Mouse (Mus musculus) limb, embryonic 11.5 days (tissue): Measurements from ENCODE around the gene 1700034J05Rik. TPM values are rescaled to one million over a fixed set of nuclear protein-coding genes. Genes with fewer than 3 reads are reported as not detected.

Experiments used
- ATAC-seq: fragments of 200-750 bp; cut with Nextera tagmentation; 2 replicates; pipeline ENCODE4 v1.8.0; 2017; ENCODE audit warnings: low read depth; ENCODE audit not compliant: insufficient number of reproducible peaks, low FRiP score, low TSS enrichment
- DNase-seq: peaks from one replicate; pipeline ENCODE4 v3.0.0-alpha.2; 2015; ENCODE audit warnings: low spot score
- H3K27ac ChIP-seq: fragments of 300-500 bp; sonication (generic); replicated peaks from 2 replicates; pipeline ENCODE4 v1.5.1; 2014; ENCODE audit warnings: low read depth, mild to moderate bottlenecking, low read length
- H3K27me3 ChIP-seq: fragments of 300-500 bp; sonication (generic); 2 replicates; pipeline ENCODE4 v1.6.1; 2014; ENCODE audit warnings: mild to moderate bottlenecking, low read length, mixed read lengths; ENCODE audit not compliant: control insufficient read depth, insufficient read depth
- H3K36me3 ChIP-seq: fragments of 300-500 bp; sonication (generic); 2 replicates; pipeline ENCODE4 v1.6.1; 2014; ENCODE audit warnings: mild to moderate bottlenecking, low read length, moderate library complexity, mixed read lengths; ENCODE audit not compliant: control insufficient read depth, insufficient read depth
- H3K4me1 ChIP-seq: fragments of 300-500 bp; sonication (generic); 2 replicates; pipeline ENCODE4 v1.6.1; 2014; ENCODE audit warnings: low read length, mixed read lengths; ENCODE audit not compliant: control insufficient read depth, insufficient read depth
- H3K4me2 ChIP-seq: fragments of 300-500 bp; sonication (generic); 2 replicates; pipeline ENCODE4 v1.6.1; 2014; ENCODE audit warnings: low read depth, mild to moderate bottlenecking, moderate library complexity; ENCODE audit not compliant: severe bottlenecking
- H3K4me3 ChIP-seq: fragments of 300-500 bp; sonication (generic); 2 replicates; pipeline ENCODE4 v1.5.1; 2014; ENCODE audit warnings: low read depth, low read length
- H3K9ac ChIP-seq: fragments of 300-500 bp; sonication (generic); 2 replicates; pipeline ENCODE4 v1.6.1; 2014; ENCODE audit warnings: mild to moderate bottlenecking, low read length
- H3K9me3 ChIP-seq: fragments of 300-500 bp; sonication (generic); 2 replicates; pipeline ENCODE4 v1.6.1; 2016; ENCODE audit warnings: low read length; ENCODE audit not compliant: control insufficient read depth
- WGBS: fragments of 180-500 bp; shearing (Covaris S2); extraction: QIAGEN DNeasy Blood & Tissue Kit; methylation state at CpG from one replicate; pipeline ENCODE4 v1.1.7; 2014; 5-methylcytosine and 5-hydroxymethylcytosine counted together
- polyA plus RNA-seq: library from polyadenylated mRNA; unstranded; fragments of >200 nt; fragmentation: Nextera tagmentation; extraction: Ambion mirVana; gene quantifications from 2 replicates; pipeline ENCODE4 v1.2.1, GENCODE M21; 2014

1700034J05Rik gene
- polyA plus RNA-seq, 1 experiment from 2014 or later = not detected

GRCm38 (mm10) chr6:146981249-146981835 is 27.1 kb upstream of the 1700034J05Rik start:
- Histone ChIP-seq H3K27me3 (no peaks in the 10 kb centered on the region), H3K4me3 (no peak overlapping the region), H3K27ac (no peak overlapping the region), H3K4me2 (no peak overlapping the region), H3K4me1 (peaks cover 9% of the 10 kb centered on the region), H3K9ac (no peak overlapping the region), H3K9me3 (no peaks in the 10 kb centered on the region), H3K36me3 (no peaks in the 10 kb centered on the region)
- WGBS = 27% methylated on average over 1 of the region's 1 CpGs
- DNase-seq (no peak), ATAC-seq (no peak)

- 37% methylated on average over 3 of the region's 3 CpGs for WGBS
- DNase-seq = no peak
- no peaks in the 10 kb centered on the region for H3K27me3 ChIP-seq
Observed at GRCm38 (mm10) chr6:146979953-146980352, 25.7 kb upstream of the 1700034J05Rik start.

DNA sequence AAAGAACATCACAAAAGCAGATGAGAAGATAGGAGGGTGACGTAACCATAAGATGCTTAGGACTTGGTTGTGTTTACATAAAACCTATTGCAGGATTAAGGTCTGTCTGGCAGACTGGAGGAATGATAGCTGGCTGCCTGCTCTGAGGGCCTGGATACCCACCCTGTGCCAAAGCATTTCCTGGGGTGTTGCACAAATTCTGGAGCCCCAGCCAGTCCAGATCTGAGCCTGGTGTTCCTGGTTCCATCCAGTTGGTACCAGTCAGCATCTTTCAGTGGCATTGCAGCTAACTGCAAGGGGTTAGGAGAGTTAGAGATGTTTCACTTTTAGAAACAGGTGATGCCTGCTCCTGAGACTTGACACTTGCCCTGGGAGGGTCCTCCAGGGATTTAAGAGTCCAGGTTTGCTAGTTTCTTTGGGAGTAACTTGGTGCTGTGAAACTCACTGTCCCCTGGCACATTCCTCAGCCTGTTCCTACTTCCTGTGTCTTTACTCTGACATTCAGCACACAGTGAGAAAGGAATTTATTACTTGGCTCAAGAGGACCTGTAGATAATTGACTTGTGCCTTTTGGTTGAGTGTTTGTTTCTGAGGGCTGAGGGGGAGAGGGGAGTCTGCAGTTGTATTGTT is 25.0 kb upstream of the 1700034J05Rik start:
- H3K27ac ChIP-seq = no peak overlapping the region

More at GRCm38 (mm10) chr6:146979953-146980352, 25.7 kb upstream of the 1700034J05Rik start:
- Histone ChIP-seq H3K4me2 (no peak overlapping the region), H3K36me3 (no peaks in the 10 kb centered on the region), H3K9ac (no peak overlapping the region), H3K4me1 (peaks cover 9% of the 10 kb centered on the region), H3K9me3 (no peaks in the 10 kb centered on the region), H3K27ac (no peak overlapping the region), H3K4me3 (no peak overlapping the region)
- ATAC-seq = no peak

DNA sequence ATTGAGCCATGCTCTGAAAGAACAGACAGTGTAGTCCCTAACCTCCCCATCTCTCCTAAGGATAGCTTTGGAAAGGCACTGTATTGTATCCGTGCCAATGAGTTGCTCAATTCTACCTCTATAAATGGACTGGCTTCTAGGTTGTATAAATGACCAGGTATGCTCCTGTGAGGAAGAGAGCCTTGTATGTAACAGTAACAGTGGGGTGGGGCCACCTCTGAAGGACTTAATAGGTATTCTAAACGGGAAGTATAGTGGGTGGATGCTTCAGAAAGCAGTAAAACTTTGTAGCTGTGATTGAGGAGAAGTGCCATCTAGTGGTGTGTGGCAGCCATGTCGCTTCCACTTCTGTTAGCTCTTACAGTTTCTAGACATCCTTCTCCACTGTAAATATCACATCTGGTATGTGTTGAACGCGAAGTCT is 24.5 kb upstream of the 1700034J05Rik start:
- Histone ChIP-seq H3K9me3 (no peaks in the 10 kb centered on the region), H3K9ac (no peak overlapping the region), H3K27me3 (no peaks in the 10 kb centered on the region), H3K4me3 (no peak overlapping the region), H3K4me1 (peaks cover 9% of the 10 kb centered on the region), H3K36me3 (no peaks in the 10 kb centered on the region), H3K4me2 (no peak overlapping the region), H3K27ac (no peak overlapping the region)
- ATAC-seq = no peak
- DNase-seq = no peak
- WGBS = 51% methylated on average over 5 of the region's 5 CpGs

More for the DNA sequence above, 25.0 kb upstream of the 1700034J05Rik start:
- ATAC-seq (no peak), DNase-seq (no peak)
- no peak overlapping the region for H3K9ac ChIP-seq
- H3K4me3 ChIP-seq = no peak overlapping the region
- no peaks in the 10 kb centered on the region for H3K36me3 ChIP-seq
- H3K4me2 ChIP-seq = no peak overlapping the region
- no peaks in the 10 kb centered on the region for H3K9me3 ChIP-seq
- 62% methylated on average over 1 of the region's 1 CpGs for WGBS
- H3K4me1 ChIP-seq = peaks cover 9% of the 10 kb centered on the region
- no peaks in the 10 kb centered on the region for H3K27me3 ChIP-seq

- H3K9ac ChIP-seq = no peak overlapping the region
- no peaks in the 10 kb centered on the region for H3K36me3 ChIP-seq
- no peak overlapping the region for H3K4me3 ChIP-seq
- no peaks in the 10 kb centered on the region for H3K9me3 ChIP-seq
- ATAC-seq = no peak
- no peak for DNase-seq
- H3K4me2 ChIP-seq = no peak overlapping the region
- H3K27me3 ChIP-seq = no peaks in the 10 kb centered on the region
- WGBS = 88% methylated on average over 8 of the region's 8 CpGs
- H3K4me1 ChIP-seq = peaks cover 9% of the 10 kb centered on the region
- no peak overlapping the region for H3K27ac ChIP-seq
Observed at GRCm38 (mm10) chr6:146976446-146976845, 22.2 kb upstream of the 1700034J05Rik start.

GRCm38 (mm10) chr6:146973830-146974229 is 19.6 kb upstream of the 1700034J05Rik start:
- no peak overlapping the region for H3K4me3 ChIP-seq
- H3K4me1 ChIP-seq = no peaks in the 10 kb centered on the region
- DNase-seq (no peak), ATAC-seq (no peak)
- no peak overlapping the region for H3K4me2 ChIP-seq
- no peak overlapping the region for H3K9ac ChIP-seq
- H3K27me3 ChIP-seq = no peaks in the 10 kb centered on the region
- no peak overlapping the region for H3K27ac ChIP-seq
- no peaks in the 10 kb centered on the region for H3K9me3 ChIP-seq
- no peaks in the 10 kb centered on the region for H3K36me3 ChIP-seq

DNA sequence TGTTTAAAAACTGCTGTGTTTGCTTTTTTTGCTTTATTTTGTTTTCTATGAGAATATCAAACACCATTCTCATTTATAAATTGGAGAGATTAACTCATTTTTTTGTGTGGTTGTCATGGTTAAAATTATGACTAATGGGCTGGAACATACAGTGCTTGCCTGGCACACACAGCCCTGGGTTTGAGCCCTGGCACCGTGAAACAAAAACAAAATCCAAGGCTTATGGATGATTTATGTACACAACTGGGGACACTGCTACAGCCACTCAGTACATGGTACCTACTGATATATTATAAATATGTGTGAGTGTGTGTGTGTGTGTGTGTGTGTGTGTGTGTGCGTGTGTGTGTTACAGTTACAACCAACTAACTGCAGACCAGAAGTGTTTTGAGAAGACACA is 19.2 kb upstream of the 1700034J05Rik start:
- 72% methylated on average over 2 of the region's 2 CpGs for WGBS
- no peaks in the 10 kb centered on the region for H3K9me3 ChIP-seq
- no peak overlapping the region for H3K27ac ChIP-seq
- H3K4me1 ChIP-seq = no peaks in the 10 kb centered on the region
- H3K9ac ChIP-seq = no peak overlapping the region
- DNase-seq = no peak
- no peaks in the 10 kb centered on the region for H3K27me3 ChIP-seq
- no peak for ATAC-seq
- no peak overlapping the region for H3K4me2 ChIP-seq
- H3K36me3 ChIP-seq = no peaks in the 10 kb centered on the region
- H3K4me3 ChIP-seq = no peak overlapping the region

DNA sequence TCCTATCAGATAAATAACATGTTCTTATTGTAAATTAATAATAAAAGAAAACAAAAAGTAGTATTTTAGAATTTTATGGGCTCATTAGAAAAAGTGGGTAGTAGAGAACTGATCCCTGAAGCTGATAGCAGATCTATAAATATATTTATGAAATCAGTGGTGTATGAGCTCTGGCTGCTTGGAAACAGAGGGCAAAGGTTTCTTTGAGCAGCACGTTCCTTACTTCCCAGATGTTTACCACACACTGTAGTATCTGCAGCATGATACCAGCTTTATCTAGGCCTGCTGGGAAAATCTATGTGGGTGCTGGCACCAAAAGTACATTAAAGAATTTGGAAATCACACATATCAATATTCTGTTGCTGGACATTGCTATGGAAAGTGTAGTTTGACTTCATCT is 18.5 kb upstream of the 1700034J05Rik start:
- no peaks in the 10 kb centered on the region for H3K4me1 ChIP-seq
- no peak for ATAC-seq
- H3K4me3 ChIP-seq = no peak overlapping the region
- H3K9me3 ChIP-seq = no peaks in the 10 kb centered on the region
- no peak for DNase-seq
- no peak overlapping the region for H3K27ac ChIP-seq
- no peaks in the 10 kb centered on the region for H3K36me3 ChIP-seq
- H3K27me3 ChIP-seq = no peaks in the 10 kb centered on the region
- H3K9ac ChIP-seq = no peak overlapping the region
- H3K4me2 ChIP-seq = no peak overlapping the region
- WGBS = 76% methylated on average over 1 of the region's 1 CpGs

- H3K36me3 ChIP-seq = no peaks in the 10 kb centered on the region
- no peak overlapping the region for H3K4me2 ChIP-seq
- H3K4me1 ChIP-seq = no peaks in the 10 kb centered on the region
- 74% methylated on average over 6 of the region's 6 CpGs for WGBS
- H3K27me3 ChIP-seq = no peaks in the 10 kb centered on the region
- DNase-seq (no peak), ATAC-seq (no peak)
- no peak overlapping the region for H3K27ac ChIP-seq
- no peak overlapping the region for H3K4me3 ChIP-seq
- H3K9ac ChIP-seq = no peak overlapping the region
- H3K9me3 ChIP-seq = no peaks in the 10 kb centered on the region
Observed at GRCm38 (mm10) chr6:146972009-146972408, 17.8 kb upstream of the 1700034J05Rik start.
